ENCODE assay signal across 23 mouse cellular contexts in genomic region chr15:60333573-60334306, GRCm38 (mm10).
"Had no signal": no experiment of that assay in that cellular context is flagged by ENCODE, and none has a peak within 500 bp of the region (broad histone marks: within the 10 kb centered on the region; RNA-seq: fewer than 3 reads in every experiment).

No protein-coding gene starts in this region.

- ATAC-seq: intestine, embryonic 16.5 days; liver, embryonic 12.5 days; midbrain, embryonic 15.5 days had no signal

- H3K4me3 ChIP-seq: layer of hippocampus, adult 2 months; limb, embryonic 10.5 days; limb, embryonic 13.5 days; liver, embryonic 12.5 days; liver, embryonic 15.5 days; lung, embryonic 15.5 days; megakaryocyte, embryonic 14.5 days; midbrain, embryonic 12.5 days; midbrain, embryonic 15.5 days; myocyte had no signal

- DNase-seq: kidney, adult 18-20 months; kidney, adult 9 months; kidney, postnatal 25 days; layer of hippocampus, adult 9-11 months; liver; lung, adult 18-20 months; lung, postnatal 10 days; lung, postnatal 36 days; retina, postnatal 1 day; thymus, adult 2 months; thymus, postnatal 14 days; thymus, postnatal 4 days had no signal

- H3K9me3 ChIP-seq: limb, embryonic 10.5 days; limb, embryonic 13.5 days; liver, embryonic 12.5 days; liver, embryonic 15.5 days; lung, embryonic 15.5 days; megakaryocyte, embryonic 14.5 days; midbrain, embryonic 12.5 days; midbrain, embryonic 15.5 days had no signal

- H3K4me1 ChIP-seq: limb, embryonic 10.5 days; limb, embryonic 13.5 days; liver, embryonic 12.5 days; liver, embryonic 15.5 days; lung, embryonic 15.5 days; megakaryocyte, embryonic 14.5 days; midbrain, embryonic 12.5 days; midbrain, embryonic 15.5 days had no signal

- H3K9ac ChIP-seq: limb, embryonic 13.5 days; liver, embryonic 12.5 days; liver, embryonic 15.5 days; lung, embryonic 15.5 days; midbrain, embryonic 12.5 days; midbrain, embryonic 15.5 days had no signal

- H3K27me3 ChIP-seq: limb, embryonic 13.5 days; liver, embryonic 12.5 days; liver, embryonic 15.5 days; lung, embryonic 15.5 days; megakaryocyte, embryonic 14.5 days; midbrain, embryonic 12.5 days; midbrain, embryonic 15.5 days had no signal

- H3K4me2 ChIP-seq: limb, embryonic 13.5 days; liver, embryonic 12.5 days; liver, embryonic 15.5 days; lung, embryonic 15.5 days; midbrain, embryonic 12.5 days; midbrain, embryonic 15.5 days had no signal

- H3K36me3 ChIP-seq: limb, embryonic 10.5 days; limb, embryonic 13.5 days; liver, embryonic 12.5 days; liver, embryonic 15.5 days; lung, embryonic 15.5 days; midbrain, embryonic 12.5 days; midbrain, embryonic 15.5 days had no signal

- H3K27ac ChIP-seq: layer of hippocampus, adult 2 months; limb, embryonic 10.5 days; limb, embryonic 13.5 days; liver, embryonic 12.5 days; liver, embryonic 15.5 days; lung, embryonic 15.5 days; midbrain, embryonic 12.5 days; midbrain, embryonic 15.5 days had no signal
